ENCODE assay signal across 8 mouse cellular contexts in genomic region chr5:64861471-64862199, GRCm38 (mm10). TPM values are rescaled to one million over a fixed set of nuclear protein-coding genes. Genes with fewer than 3 reads are reported as not detected.
DNase-seq lines count a peak whose midpoint lies in the region; ATAC-seq and TF ChIP-seq lines count a peak whose summit lies in the region.

No protein-coding gene starts in this region.

- no peaks in the 10 kb centered on the region for H3K36me3 ChIP-seq in heart, embryonic 13.5 days
- no peaks in the 10 kb centered on the region for H3K36me3 ChIP-seq in midbrain, postnatal 0 days (ENCODE audit: insufficient read depth, low read length)

- peak overlapping the region; percentile 70 for H3K9ac ChIP-seq in heart, embryonic 13.5 days
- H3K9ac ChIP-seq in midbrain, postnatal 0 days (replicated peaks; ENCODE audit: low read length, poor library complexity, severe bottlenecking), result no peak overlapping the region

- TF ChIP-seq POLR2A in bone marrow macrophage, adult 2 months (IDR thresholded peaks at IDR 0.05; ENCODE audit: borderline replicate concordance, low read depth, low read length), result no peak

- ATAC-seq in heart, embryonic 13.5 days (ENCODE audit: extremely low read depth, insufficient number of reproducible peaks, low FRiP score, low TSS enrichment), result no peak
- ATAC-seq in midbrain, postnatal 0 days (ENCODE audit: low FRiP score), result no peak

- no peaks in the 10 kb centered on the region for H3K9me3 ChIP-seq in heart, embryonic 13.5 days
- H3K9me3 ChIP-seq in midbrain, postnatal 0 days (ENCODE audit: low read length), result no peaks in the 10 kb centered on the region

- H3K4me1 ChIP-seq in bone marrow macrophage, adult 2 months (ENCODE audit: control insufficient read depth, insufficient read depth, low read length), result peaks cover 22% of the 10 kb centered on the region
- H3K4me1 ChIP-seq in heart, embryonic 13.5 days, result peaks cover 45% of the 10 kb centered on the region
- H3K4me1 ChIP-seq in midbrain, postnatal 0 days (ENCODE audit: insufficient read depth, low read length), result no peaks in the 10 kb centered on the region

- H3K27me3 ChIP-seq in heart, embryonic 13.5 days (replicated peaks), result no peaks in the 10 kb centered on the region
- no peaks in the 10 kb centered on the region for H3K27me3 ChIP-seq in midbrain, postnatal 0 days (ENCODE audit: insufficient read depth, low read length)

- peak; percentile 57 for DNase-seq in retina, postnatal 1 day
- DNase-seq in retina, embryonic 14.5 days (ENCODE audit: low spot score), result no peak
- DNase-seq in kidney, postnatal 4 days, result peak; percentile 78 to 89
- DNase-seq in midbrain, postnatal 0 days (ENCODE audit: low spot score), result peak; percentile 41
- no peak for DNase-seq in left cerebral cortex, postnatal 36 days (ENCODE audit: low spot score in 2 of 2)
- DNase-seq in cerebellum, adult 8-10 months, result no peak

- TF ChIP-seq CTCF in bone marrow macrophage, adult 2 months (IDR thresholded peaks at IDR 0.05; ENCODE audit: low read depth, low read length), result no peak
- no peak for TF ChIP-seq CTCF in midbrain, postnatal 0 days (IDR thresholded peaks at IDR 0.05)

- peak overlapping the region; percentile 52 for H3K27ac ChIP-seq in bone marrow macrophage, adult 2 months (ENCODE audit: insufficient read depth, low read depth, low read length)
- peak overlapping the region; percentile 77 for H3K27ac ChIP-seq in heart, embryonic 13.5 days (replicated peaks)
- no peak overlapping the region for H3K27ac ChIP-seq in midbrain, postnatal 0 days (ENCODE audit: low read depth, low read length)

- peak overlapping the region; percentile 54 for H3K4me2 ChIP-seq in heart, embryonic 13.5 days
- no peak overlapping the region for H3K4me2 ChIP-seq in midbrain, postnatal 0 days (ENCODE audit: low read depth, low read length, poor library complexity, severe bottlenecking)

- intact Hi-C loops in left cerebral cortex, postnatal 36 days (cut with DNase I), result loop anchor here (5.0 kb wide), 2 partner anchors 49 to 354 kb away; no protein-coding TSS in a partner anchor

- 48% methylated on average over 17 of the region's 17 CpGs for WGBS in heart, embryonic 13.5 days
- WGBS in midbrain, postnatal 0 days, result 65% methylated on average over 17 of the region's 17 CpGs

- peak overlapping the region; percentile 43 for H3K4me3 ChIP-seq in bone marrow macrophage, adult 2 months (ENCODE audit: insufficient read depth, low read length)
- no peak overlapping the region for H3K4me3 ChIP-seq in heart, embryonic 13.5 days
- no peak overlapping the region for H3K4me3 ChIP-seq in midbrain, postnatal 0 days (ENCODE audit: low read depth, low read length)

RNA-seq across cellular contexts. Expression of gene Klf3, which starts 58.4 kb away (rescaled TPM):
- 52.7 and 61.6 TPM in 2 replicates for polyA plus RNA-seq in bone marrow macrophage, adult 2 months (2012; ENCODE audit: insufficient read depth, insufficient read length, missing spikeins)
- 49.8 TPM in 2 replicates for polyA plus RNA-seq in heart, embryonic 13.5 days (2015; fragmentation: Nextera tagmentation; extraction: Ambion mirVana)
- total RNA-seq in midbrain, postnatal 0 days (2014; rRNA removed), result 12.3 and 14.9 TPM in 2 replicates
- 26.7 and 28.9 TPM in 2 replicates for polyA plus RNA-seq in midbrain, postnatal 0 days (2015; fragmentation: Nextera tagmentation; extraction: Ambion mirVana)
- 10 to 100 TPM; 25.7 to 31.5 TPM for total RNA-seq in left cerebral cortex, postnatal 36 days (2021)

Comparison
In these comparisons a context has a peak if more than half of its experiments do, and no peak if none do; other contexts are left out.
1. DNase-seq: peak in retina, postnatal 1 day (single experiment), kidney, postnatal 4 days (2 of 2) and midbrain, postnatal 0 days (single experiment); none in retina, embryonic 14.5 days (single experiment), left cerebral cortex, postnatal 36 days (0 of 2) and cerebellum, adult 8-10 months (single experiment).